Comparison of ENCODE assay signal across 8 mouse cellular contexts in the genomic region with DNA sequence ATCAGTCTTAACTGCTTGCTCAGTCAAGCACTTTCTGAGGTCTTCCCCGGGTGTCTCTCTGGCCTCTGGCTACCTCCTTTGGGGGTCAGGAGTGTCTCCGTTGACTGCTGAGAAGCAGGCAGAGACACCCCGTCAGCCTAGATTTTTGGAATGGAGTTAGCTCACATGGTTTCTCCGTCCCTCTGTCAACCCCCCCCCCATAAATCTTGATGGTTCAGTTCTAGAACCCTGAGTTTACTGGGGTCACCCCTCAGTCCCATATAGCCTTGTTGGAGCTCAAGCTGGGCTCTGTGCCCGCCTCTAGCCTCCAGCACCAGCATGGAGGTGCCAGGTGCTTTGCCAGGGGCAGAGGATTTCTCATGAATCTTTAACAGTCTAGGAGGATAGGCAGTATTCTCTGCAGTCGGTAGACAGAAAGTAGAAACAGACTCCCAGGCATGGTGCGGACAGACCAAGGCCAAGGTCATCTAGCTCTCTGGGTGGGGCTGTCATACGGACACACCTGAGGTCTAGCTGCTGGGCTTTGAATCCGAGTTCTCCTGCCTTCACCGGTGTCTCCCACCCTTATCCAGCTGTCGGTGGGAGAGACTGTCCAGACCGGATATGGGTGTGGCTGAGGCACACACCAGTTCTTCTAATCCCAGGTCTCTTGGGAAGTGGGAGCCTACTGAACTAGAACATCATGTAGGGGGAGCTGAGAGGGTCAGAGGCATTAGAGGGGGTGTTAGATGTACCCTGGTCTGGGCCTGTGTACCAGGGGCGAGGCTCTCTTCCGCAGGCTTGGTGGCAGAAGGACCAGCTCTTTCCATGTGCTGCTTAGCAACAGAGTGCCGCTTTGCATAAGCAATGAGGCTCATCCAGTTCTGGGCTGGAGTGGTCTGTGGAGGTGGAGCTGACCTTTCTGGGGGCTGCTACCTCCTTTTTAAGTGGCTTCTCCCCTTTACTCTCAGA. TPM values are rescaled to one million over a fixed set of nuclear protein-coding genes. Genes with fewer than 3 reads are reported as not detected.
A peak's percentile ranks its signal among the peaks of the same experiment; 100 is the strongest.
DNase-seq lines count a peak whose midpoint lies in the region; ATAC-seq and TF ChIP-seq lines count a peak whose summit lies in the region.

No protein-coding gene starts in this region.

- H3K9me3 ChIP-seq in liver, embryonic 11.5 days (ENCODE audit: control insufficient read depth, low read length), result no peaks in the 10 kb centered on the region
- H3K9me3 ChIP-seq in stomach, postnatal 0 days (ENCODE audit: control insufficient read depth, low read length), result no peaks in the 10 kb centered on the region

- H3K4me2 ChIP-seq in liver, embryonic 11.5 days, result peak overlapping the region; percentile 2
- H3K4me2 ChIP-seq in stomach, postnatal 0 days (replicated peaks; ENCODE audit: low read depth), result peak overlapping the region; percentile 45

- no peak for TF ChIP-seq EP300 in stomach, postnatal 0 days (optimal IDR thresholded peaks at IDR 0.05)

- H3K27ac ChIP-seq in liver, embryonic 11.5 days (ENCODE audit: low read depth, low read length), result peak overlapping the region; percentile 44
- peak overlapping the region; percentile 81 for H3K27ac ChIP-seq in stomach, postnatal 0 days (replicated peaks)

- no peak for ATAC-seq in liver, embryonic 11.5 days (replicated peaks; ENCODE audit: low FRiP score)
- ATAC-seq in stomach, postnatal 0 days (ENCODE audit: low FRiP score, low TSS enrichment), result 0 out of 2 replicates have a peak, but pooled peaks have one; percentile 1
- no peak for ATAC-seq in monocyte, adult 5-6 weeks (replicated peaks; ENCODE audit: insufficient number of reproducible peaks, low FRiP score, low TSS enrichment, poor library complexity, severe bottlenecking)

- DNase-seq in cerebellum, adult 9-10 months, result peak; percentile 59
- no peak for DNase-seq in cerebellum, adult 11 months
- peak; percentile 80 for DNase-seq in brain, embryonic 14.5 days (ENCODE audit: low read depth)
- DNase-seq in heart, postnatal 4 days, result peak; percentile 38
- no peak for DNase-seq in liver, embryonic 11.5 days (ENCODE audit: low spot score)
- DNase-seq in stomach, postnatal 0 days (ENCODE audit: low spot score), result no peak
- no peak for DNase-seq in right cerebral cortex, postnatal 14 days

- peaks cover 78% of the 10 kb centered on the region for H3K4me1 ChIP-seq in liver, embryonic 11.5 days (replicated peaks; ENCODE audit: control insufficient read depth, insufficient read depth, low read length)
- H3K4me1 ChIP-seq in stomach, postnatal 0 days (replicated peaks; ENCODE audit: control insufficient read depth, insufficient read depth), result peaks cover 49% of the 10 kb centered on the region

- no peak overlapping the region for H3K4me3 ChIP-seq in liver, embryonic 11.5 days (ENCODE audit: low read depth, low read length)
- peak overlapping the region; percentile 4; the same call in 1 of the 2 replicates for H3K4me3 ChIP-seq in stomach, postnatal 0 days (ENCODE audit: low read depth, low read length)

- peaks cover 12% of the 10 kb centered on the region; the same call in 1 of the 2 replicates for H3K36me3 ChIP-seq in liver, embryonic 11.5 days (ENCODE audit: control insufficient read depth, insufficient read depth, low read length)
- H3K36me3 ChIP-seq in stomach, postnatal 0 days (ENCODE audit: control insufficient read depth, insufficient read depth, low read length), result peaks cover 6% of the 10 kb centered on the region; the same call in 1 of the 2 replicates

- H3K9ac ChIP-seq in liver, embryonic 11.5 days (ENCODE audit: low read depth, low read length), result no peak overlapping the region; the same call in 1 of the 2 replicates
- H3K9ac ChIP-seq in stomach, postnatal 0 days (ENCODE audit: low read length), result 0 out of 2 replicates have a peak overlapping the region, but pooled peaks have one; percentile 9

- TF ChIP-seq POLR2A in brain, embryonic 14.5 days (IDR thresholded peaks at IDR 0.05; ENCODE audit: borderline replicate concordance, extremely low read depth, insufficient read depth, insufficient read length, poor library complexity, severe bottlenecking), result no peak

- WGBS in liver, embryonic 11.5 days, result 52% methylated on average over 15 of the region's 15 CpGs
- WGBS in stomach, postnatal 0 days, result 24% methylated on average over 15 of the region's 15 CpGs

- TF ChIP-seq CTCF in brain, embryonic 14.5 days (IDR thresholded peaks at IDR 0.05; ENCODE audit: borderline replicate concordance, extremely low read depth, insufficient read depth, insufficient read length), result no peak
- TF ChIP-seq CTCF in stomach, postnatal 0 days (IDR thresholded peaks at IDR 0.05; ENCODE audit: low read depth), result no peak

- no peaks in the 10 kb centered on the region for H3K27me3 ChIP-seq in liver, embryonic 11.5 days (replicated peaks; ENCODE audit: control insufficient read depth, insufficient read depth, low read length)
- H3K27me3 ChIP-seq in stomach, postnatal 0 days (ENCODE audit: control insufficient read depth, insufficient read depth, low read length), result no peaks in the 10 kb centered on the region

RNA-seq across cellular contexts. Expression of gene Lasp1, which starts 7.1 kb away (rescaled TPM):
- 91.7 and 139 TPM in 2 replicates for polyA plus RNA-seq in brain, embryonic 14.5 days (2012; rRNA removed)
- 10 to 100 TPM; 73.3 to 74.4 TPM for total RNA-seq in heart, postnatal 4 days (2021)
- polyA plus RNA-seq in liver, embryonic 11.5 days (2014; fragmentation: Nextera tagmentation; extraction: Ambion mirVana), result 54.7 and 55.3 TPM in 2 replicates
- polyA plus RNA-seq in stomach, postnatal 0 days (2015; fragmentation: Nextera tagmentation; extraction: Ambion mirVana), result 84.0 and 90.1 TPM in 2 replicates
- total RNA-seq in monocyte, adult 5-6 weeks (2017), result 199 to 392 TPM (median 246 TPM) in 3 replicates

RNA-seq across cellular contexts. Expression of gene Rpl23, which starts 23.7 kb away (rescaled TPM):
- 396 and 444 TPM in 2 replicates for polyA plus RNA-seq in brain, embryonic 14.5 days (2012; rRNA removed)
- total RNA-seq in heart, postnatal 4 days (2021), result 100 to 1,000 TPM; 738 to 764 TPM
- polyA plus RNA-seq in liver, embryonic 11.5 days (2014; fragmentation: Nextera tagmentation; extraction: Ambion mirVana), result 756 and 842 TPM in 2 replicates
- polyA plus RNA-seq in stomach, postnatal 0 days (2015; fragmentation: Nextera tagmentation; extraction: Ambion mirVana), result 585 and 586 TPM in 2 replicates
- total RNA-seq in monocyte, adult 5-6 weeks (2017), result 1,225 to 1,795 TPM (median 1,736 TPM) in 3 replicates

RNA-seq across cellular contexts. Expression of gene 1700001P01Rik, which starts 30.2 kb away (rescaled TPM):
- polyA plus RNA-seq in brain, embryonic 14.5 days (2012; rRNA removed), result 0.46 and 0.69 TPM in 2 replicates
- total RNA-seq in heart, postnatal 4 days (2021), result under 1 TPM in 1 of 2 experiments, not detected in 1; 0.45 TPM
- polyA plus RNA-seq in liver, embryonic 11.5 days (2014; fragmentation: Nextera tagmentation; extraction: Ambion mirVana), result 0.64 TPM in 1 of 2 replicates, not detected in the other
- polyA plus RNA-seq in stomach, postnatal 0 days (2015; fragmentation: Nextera tagmentation; extraction: Ambion mirVana), result not detected in 2 replicates
- not detected in 3 replicates for total RNA-seq in monocyte, adult 5-6 weeks (2017)

RNA-seq across cellular contexts. Expression of gene B230217C12Rik, which starts 34.6 kb away (rescaled TPM):
- polyA plus RNA-seq in brain, embryonic 14.5 days (2012; rRNA removed), result 26.7 and 27.3 TPM in 2 replicates
- under 1 TPM; 0.77 to 0.79 TPM for total RNA-seq in heart, postnatal 4 days (2021)
- polyA plus RNA-seq in liver, embryonic 11.5 days (2014; fragmentation: Nextera tagmentation; extraction: Ambion mirVana), result 3.7 and 5.4 TPM in 2 replicates
- 1.1 and 1.9 TPM in 2 replicates for polyA plus RNA-seq in stomach, postnatal 0 days (2015; fragmentation: Nextera tagmentation; extraction: Ambion mirVana)
- total RNA-seq in monocyte, adult 5-6 weeks (2017), result 0.96 to 3.0 TPM in 2 of 3 replicates, not detected in the other

RNA-seq across cellular contexts. Expression of gene Cwc25, which starts 39.6 kb away (rescaled TPM):
- polyA plus RNA-seq in brain, embryonic 14.5 days (2012; rRNA removed), result 19.7 and 21.2 TPM in 2 replicates
- 10 to 100 TPM; 10.8 to 11.7 TPM for total RNA-seq in heart, postnatal 4 days (2021)
- polyA plus RNA-seq in liver, embryonic 11.5 days (2014; fragmentation: Nextera tagmentation; extraction: Ambion mirVana), result 12.9 and 13.1 TPM in 2 replicates
- 9.0 TPM in 2 replicates for polyA plus RNA-seq in stomach, postnatal 0 days (2015; fragmentation: Nextera tagmentation; extraction: Ambion mirVana)
- total RNA-seq in monocyte, adult 5-6 weeks (2017), result 42.0 to 49.3 TPM (median 43.5 TPM) in 3 replicates

Comparison
In these comparisons a context has a peak if more than half of its experiments do, and no peak if none do; other contexts are left out.
1. DNase-seq: peak in cerebellum, adult 9-10 months (single experiment), brain, embryonic 14.5 days (single experiment) and heart, postnatal 4 days (single experiment); none in cerebellum, adult 11 months (single experiment), liver, embryonic 11.5 days (single experiment), stomach, postnatal 0 days (single experiment) and right cerebral cortex, postnatal 14 days (single experiment).